Mouse (Mus musculus): ENCODE results near the gene Zgrf1.

Gene Zgrf1

DNA sequence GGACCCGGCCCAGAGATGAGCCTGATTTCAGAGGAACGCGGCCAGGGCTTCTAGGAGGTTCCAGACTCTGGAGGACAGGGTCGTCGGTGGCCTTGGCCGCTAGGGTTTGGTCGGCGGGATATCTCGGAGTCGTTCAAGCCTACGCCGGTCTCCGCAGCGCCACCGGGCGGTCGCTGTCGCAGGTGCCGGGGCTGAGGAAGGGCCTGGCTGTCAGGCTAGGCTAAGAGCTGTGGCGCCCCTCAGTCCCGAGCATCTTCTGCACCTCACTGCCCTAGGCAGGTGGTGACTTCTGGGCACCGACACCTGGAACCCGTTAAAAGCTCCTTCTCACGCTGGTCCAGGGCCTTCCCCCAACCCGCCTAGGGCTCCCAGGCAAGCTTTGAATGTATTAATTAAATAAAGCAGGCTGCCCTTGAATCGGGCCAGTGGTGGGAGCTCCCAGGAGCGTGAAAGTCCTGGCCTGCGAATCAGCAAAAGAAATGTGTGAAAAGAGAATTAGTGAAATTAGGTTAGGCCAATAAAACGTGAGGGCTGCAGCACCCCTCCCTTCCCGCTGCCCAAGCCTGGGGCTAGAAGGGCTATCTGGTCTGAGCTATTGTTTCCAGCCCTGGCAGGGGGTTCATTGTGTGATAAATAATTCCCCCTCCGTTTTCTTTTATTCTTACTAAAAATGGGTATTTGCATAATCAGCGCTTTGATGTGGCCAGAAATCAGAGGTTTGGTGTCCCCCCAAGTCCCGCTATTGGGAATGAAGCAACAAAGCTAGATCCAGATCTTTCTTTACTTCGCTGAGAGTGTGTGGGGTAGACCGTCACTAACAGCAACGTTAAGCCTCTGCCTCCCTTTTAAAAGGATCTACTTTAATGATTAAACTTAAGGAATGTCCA lies 86.8 kb downstream of the Zgrf1 start:
- DNase-seq (ENCODE audit: low read depth, low spot score), result peak; percentile 57

DNA sequence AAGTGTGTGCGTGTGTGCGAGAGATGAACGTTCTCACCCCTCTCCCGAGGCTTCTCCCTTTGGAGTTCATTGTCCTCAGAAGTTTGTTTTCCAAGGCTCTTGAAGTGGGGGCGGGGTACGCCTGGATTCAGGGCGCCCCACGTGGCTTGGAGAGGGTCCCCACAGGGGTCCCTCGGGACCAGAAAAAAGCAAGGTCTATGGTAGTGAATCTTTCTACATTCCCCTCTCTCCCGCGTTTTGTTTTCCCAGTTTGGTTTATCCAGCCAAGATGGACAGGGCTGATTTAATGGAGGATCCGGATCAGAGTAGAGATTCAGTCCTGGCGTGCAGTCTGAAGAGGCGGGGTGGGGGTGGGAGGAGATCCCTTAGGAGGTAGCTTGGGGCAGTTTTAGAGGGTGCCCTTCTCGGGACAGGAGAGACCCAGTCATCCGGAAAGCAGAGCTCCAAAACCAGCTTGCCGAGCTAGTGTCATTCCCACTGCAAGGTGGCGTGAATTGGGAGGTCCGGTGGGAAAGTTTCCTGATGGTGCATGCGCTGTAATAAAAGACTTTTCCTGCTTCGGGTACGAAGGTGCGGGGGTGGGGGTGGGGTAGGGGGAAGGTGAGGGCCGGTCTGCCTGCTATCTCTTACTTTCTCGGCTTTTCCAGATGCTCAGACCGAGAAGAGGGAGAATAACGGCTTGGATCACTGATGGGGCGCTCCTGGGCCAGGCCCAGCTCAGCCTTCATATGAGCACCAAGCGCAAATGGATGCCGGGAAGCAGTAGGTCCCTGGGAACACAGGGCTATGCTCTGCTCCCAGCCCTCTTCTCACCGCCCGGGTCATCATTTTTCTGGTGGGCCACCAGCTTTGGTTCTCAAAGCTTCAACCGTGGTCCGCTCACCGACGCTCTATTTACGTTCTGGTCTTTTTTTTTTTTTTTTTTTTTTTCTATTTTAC lies 87.7 kb downstream of the Zgrf1 start:
- DNase-seq (ENCODE audit: low read depth, low spot score), result no peak

DNA sequence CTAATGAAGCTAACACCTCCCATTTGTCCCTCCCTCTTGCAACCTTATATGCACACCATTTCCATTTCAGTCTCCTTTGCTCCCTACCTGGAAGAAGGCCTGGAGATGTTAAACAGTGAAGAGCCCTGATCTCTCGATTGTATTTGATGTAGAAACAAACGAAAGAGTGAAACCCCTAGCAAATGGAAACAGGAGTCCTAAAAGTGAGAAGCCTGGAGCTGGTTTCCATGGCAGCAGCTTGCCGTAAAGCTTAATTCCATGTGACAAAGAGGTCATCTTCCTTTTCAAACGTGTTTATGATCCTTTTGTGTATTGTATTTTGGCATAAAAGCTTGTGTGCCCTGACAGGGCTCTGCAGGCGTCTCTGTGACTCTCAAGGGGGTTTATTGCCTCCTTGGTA lies 88.9 kb downstream of the Zgrf1 start:
- no peak for DNase-seq (ENCODE audit: low read depth, low spot score)

- no peak for DNase-seq (ENCODE audit: low read depth, low spot score)
Measured at GRCm38 (mm10) chr3:127646156-127646825, 93.0 kb downstream of the Zgrf1 start.

- DNase-seq (ENCODE audit: low read depth, low spot score), result no peak
Measured at GRCm38 (mm10) chr3:127651742-127652653, 98.7 kb downstream of the Zgrf1 start.

DNA sequence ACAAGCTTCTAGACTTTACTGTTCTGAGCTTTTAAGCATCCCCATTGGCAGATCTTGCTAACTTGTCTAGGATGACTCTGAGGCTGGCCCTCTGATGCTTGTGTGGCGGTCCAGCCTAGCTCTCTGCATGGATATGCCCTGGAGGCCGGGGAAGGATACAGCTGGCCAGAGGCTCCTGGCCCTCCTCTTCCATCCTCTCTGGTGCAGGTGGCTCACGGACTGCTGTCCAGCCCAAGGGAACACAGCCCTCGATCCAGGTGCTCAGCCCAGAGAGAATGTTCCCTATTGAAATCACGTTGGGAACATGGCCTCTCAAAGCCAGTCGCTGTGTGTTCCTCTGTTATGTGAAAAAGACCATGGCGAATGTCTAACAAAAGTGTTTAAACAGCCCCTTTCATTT lies 107.4 kb downstream of the Zgrf1 start:
- no peak for DNase-seq (ENCODE audit: low read depth, low spot score)

DNA sequence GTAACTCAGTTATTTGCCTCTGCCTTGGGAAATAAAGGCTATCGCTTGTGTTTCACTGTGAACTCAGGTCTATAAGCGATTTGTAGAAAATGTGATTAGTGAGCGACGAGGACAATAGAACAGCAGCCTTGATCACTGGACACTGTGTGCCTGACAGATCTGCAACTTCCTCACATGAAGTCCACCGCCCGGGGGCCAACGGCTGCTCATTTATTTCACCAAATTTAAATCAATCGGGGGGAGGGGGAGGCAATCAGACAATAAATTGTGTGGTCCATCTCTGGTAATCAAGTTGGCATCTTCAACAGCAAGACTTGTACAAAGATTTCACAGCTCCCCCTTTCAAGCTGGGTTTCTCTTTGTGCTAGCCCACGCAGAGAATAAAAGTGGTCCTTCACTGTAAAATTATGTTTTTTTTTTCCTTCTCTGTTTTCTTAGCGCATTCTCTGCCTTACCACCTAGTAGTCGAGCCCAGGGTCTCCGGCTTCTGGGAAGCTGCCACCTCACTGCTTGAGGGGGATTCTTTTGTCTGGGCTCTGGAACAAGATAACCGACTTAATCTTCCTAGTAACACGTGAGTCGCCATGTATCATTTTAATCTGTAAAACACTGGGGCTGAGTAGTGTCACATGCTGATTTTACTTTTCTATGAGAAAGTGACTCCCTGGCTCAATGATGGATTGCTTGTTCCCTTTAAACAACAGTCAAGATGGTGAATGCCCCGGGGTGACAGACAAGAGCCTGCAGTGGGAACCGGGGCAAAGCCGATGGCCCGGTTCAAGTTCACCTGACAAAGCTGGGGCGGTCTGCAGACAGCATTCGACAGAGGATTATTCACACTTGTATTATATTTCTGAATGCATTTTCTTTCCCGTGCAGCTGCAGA lies 108.6 kb downstream of the Zgrf1 start:
- DNase-seq (ENCODE audit: low read depth, low spot score), result no peak

All from CD4-positive helper T cell, adult 2 months (primary cell).